Mouse (Mus musculus) layer of hippocampus, adult 6 months (tissue): ENCODE data around the gene Lrrc4b. TPM values are rescaled to one million over a fixed set of nuclear protein-coding genes. Genes with fewer than 3 reads are reported as not detected.

Experiments
- long read RNA-seq, 2 experiments: library from polyadenylated mRNA; unstranded; transcript quantifications; one replicate each; pipeline ENCODE4 v2.0.0; 2019 to 2020
- microRNA-seq: library from miRNA; unstranded; fragments of <30 nt; microRNA quantifications from one replicate; pipeline ENCODE4 v1.2.0, GENCODE M21; 2020
- polyA plus RNA-seq: library from polyadenylated mRNA; unstranded; fragments of <200 nt; fragmentation: Nextera tagmentation; gene quantifications from 2 replicates; pipeline ENCODE4 v1.2.3, GENCODE M21; 2021

The Lrrc4b gene
- 8.4 and 10.6 TPM in 2 replicates for polyA plus RNA-seq
- long read RNA-seq, experiment 1, partial matches to known transcripts = 0 of 21 reads
- long read RNA-seq, experiment 1, other reads (novel, unspliced or antisense) = 21 of 21 reads
- long read RNA-seq, experiment 2, partial matches to known transcripts = 0 of 15 reads
- long read RNA-seq, experiment 2, other reads (novel, unspliced or antisense) = 15 of 15 reads

DNA sequence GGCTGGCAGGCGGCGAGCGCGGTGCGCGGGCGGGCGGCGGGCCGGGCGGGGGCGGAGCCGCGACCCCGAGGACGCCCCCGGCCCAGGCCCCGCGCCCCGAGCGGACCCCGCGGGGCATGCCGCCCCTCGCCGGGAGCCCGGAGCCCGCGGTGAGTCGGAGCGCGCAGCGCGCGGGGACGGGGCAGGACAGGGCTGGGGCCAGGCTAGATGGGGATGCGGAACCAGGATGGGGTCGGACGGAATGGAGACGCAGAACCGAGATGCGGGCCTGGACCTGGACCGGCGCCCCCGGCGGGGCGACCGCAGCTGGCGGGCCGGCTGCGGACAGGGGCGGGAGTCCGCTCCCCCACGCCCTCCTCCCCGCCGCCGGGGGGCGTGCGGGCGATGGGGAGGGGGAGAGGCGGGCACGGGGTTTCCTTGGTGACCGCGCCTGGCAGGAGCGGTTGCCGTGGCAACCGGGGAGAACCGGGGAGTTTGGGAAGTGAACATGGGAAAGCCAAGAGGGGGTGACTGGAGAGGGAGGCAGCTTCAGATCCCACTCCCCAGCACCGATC is at the start of gene Lrrc4b:
Gene Lrrc4b, plus strand, starts transcription at position 51 of the 554 bp plus-strand sequence.

DNA sequence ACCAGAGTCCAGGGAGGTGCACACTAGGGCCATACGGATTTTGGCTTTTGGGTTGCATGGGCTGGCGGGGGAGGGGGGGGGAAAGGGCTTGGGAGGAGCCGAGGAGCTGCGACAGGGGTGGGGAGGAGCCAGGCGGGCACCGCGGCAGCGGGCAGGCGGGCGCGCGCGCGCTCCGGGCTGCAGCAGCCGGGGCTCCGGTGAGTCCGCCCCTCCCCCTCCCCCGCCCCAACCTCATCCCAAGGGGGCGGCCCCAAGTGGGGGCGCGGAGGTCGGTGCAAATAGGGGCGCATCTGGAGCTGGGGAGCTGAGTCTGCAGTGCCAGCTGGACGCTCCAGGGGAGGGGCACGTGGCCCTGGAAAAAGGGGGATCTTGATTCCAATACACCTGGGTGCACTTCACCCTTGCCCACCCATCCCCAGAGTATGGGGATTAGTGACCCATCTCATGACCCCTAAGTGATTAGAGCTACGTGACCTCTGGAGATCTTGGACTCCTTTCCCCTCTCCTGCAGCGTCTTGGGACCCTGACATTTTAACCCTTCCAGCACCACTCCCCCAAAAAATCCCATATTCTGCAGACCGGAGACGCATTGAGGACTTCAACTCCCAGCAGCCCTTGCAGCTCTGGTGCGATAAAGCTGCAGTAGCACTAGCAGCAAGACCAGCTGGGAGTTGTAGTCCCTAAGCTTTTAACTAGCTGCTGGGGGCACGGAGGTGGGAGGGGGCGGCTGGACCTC is 44.7 kb upstream of the Lrrc4b start, which contains the start of gene Syt3:
Gene Syt3, plus strand, starts transcription at position 123 of the 736 bp plus-strand sequence.

DNA sequence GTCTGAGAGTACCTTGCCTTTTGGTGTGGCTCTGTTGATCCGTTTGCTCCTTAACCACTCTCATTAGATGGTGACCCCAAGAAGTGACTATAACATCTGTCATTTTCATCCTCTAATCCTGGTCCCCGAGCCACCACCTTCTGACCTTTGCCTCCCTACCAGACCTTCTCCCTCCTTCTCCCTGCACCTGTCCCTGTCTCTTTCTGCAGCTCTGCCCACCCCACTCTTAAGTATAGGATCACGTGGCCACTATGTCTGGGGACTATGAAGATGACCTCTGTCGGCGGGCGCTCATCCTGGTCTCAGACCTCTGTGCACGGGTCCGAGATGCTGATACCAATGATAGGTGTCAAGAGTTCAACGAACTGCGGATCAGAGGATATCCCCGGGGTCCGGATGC is 43.1 kb upstream of the Lrrc4b start, which contains the start of gene 1700008O03Rik:
Gene 1700008O03Rik, minus strand, starts transcription at position 101 of the 400 bp plus-strand sequence.

DNA sequence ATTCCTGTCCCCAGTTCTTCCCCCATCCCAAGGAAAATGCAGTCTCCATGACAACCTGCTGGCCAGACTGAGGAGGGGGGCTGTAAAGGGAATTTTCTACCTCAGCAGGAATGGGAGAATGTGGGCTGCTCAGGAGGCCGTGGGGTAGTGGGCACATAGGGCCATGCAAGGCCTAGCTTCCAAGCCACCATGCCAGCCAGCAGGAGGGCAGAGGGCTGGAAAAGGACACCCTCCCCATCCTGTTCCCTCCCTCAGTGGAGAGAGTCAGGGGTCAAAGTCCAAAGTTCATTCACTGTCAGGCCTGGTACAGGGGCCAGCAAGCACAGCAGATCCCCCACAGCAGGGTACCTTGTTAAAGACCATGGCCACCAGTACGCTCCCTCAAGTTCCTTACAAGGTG is 36.3 kb downstream of the Lrrc4b start, which contains the start of gene Aspdh:
Gene Aspdh, plus strand, starts transcription at position 281 of the 400 bp plus-strand sequence.

DNA sequence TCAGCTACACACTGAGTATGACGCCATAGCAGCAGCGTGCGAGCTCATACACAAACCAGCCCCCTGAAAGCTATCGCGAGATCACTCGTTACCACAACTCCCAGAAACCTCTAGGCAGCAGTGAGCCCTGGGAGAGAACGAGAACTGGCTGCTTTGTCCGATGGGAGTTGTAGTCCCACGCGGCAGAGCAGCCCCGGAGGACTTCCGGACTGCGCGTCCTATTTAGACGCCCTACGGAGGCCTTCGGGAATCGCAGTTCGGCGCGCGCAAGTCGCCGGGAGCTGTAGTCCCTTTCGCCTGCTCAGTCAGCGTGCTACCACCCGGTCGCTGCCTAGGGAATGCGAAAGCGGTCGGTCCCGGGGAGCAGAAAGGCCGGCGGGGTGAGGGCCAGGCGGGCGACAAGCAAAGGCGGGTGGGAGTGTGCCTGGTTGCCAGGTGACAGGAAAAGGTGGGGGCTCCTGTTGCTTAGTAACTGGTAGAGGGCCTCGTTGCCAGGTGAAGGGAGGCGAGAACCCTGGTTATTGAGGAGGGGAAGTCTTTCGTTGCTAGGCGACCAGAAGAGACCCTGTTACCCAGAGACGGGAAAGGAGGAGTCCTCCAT is 39.1 kb downstream of the Lrrc4b start, which contains the start of gene Josd2:
Gene Josd2, plus strand, starts transcription at position 170 of the 601 bp plus-strand sequence.

DNA sequence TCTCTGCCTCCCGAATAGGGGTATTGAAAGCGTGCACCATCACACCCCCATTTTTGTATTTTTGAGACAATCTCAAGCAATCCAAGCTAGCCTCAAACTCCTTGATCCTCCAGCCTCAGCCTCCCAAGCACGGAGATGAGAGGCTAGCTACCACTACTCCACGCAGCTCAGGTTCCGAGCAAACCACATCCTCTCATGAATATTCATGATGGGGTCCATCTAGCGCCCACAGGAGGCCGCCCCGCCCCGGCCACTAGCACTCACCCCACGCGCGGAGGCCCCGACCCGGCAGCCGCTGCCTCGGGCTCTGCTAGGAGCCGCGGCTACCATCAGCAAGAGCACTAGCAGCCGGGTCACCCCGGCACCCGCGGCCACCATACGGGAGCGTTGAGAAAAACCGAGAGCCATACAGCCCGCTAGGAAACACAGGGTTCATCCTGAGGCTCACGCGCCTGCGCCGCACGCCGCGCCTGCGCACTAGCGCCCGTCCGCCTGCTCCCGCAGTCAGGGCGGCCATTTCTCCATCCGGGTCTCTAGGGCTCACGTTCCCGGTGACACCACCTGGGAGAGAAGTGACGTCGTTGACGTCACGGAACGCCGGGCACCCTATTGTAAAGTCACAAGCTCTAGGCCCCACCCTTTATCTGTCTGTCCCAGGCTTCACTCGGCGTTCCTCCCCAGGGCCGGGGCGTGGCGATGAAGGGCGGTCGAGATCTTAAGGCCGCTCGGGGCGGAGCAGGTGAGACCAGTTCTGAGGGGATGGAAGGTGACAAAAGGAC is 67.4 kb downstream of the Lrrc4b start, which contains the start of the genes Emc10 and Fam71e1:
Gene Emc10, minus strand, starts transcription at position 538 of the 779 bp plus-strand sequence.
Gene Fam71e1, plus strand, starts transcription at position 590 of the 779 bp plus-strand sequence.

Small RNAs within 50 kb of the gene (microRNA-seq; reads per million reads assigned to microRNA genes)
- 26.8 reads per million, percentile 45 among the genes with 10 or more reads in this experiment for gene Mir7052

Other genes starting within 250 kb of the Lrrc4b start
- 0.23 TPM in 1 of 2 replicates, not detected in the other for gene Klk1b24, start 240.8 kb upstream of the Lrrc4b start, polyA plus RNA-seq
- not detected in 2 replicates for gene Klk1b3, start 230.8 kb upstream of the Lrrc4b start, polyA plus RNA-seq
- not detected in 2 replicates for gene Klk1b4, start 221.6 kb upstream of the Lrrc4b start, polyA plus RNA-seq
- not detected in 2 replicates for gene Klk1b5, start 213.1 kb upstream of the Lrrc4b start, polyA plus RNA-seq
- gene Klk1, start 203.7 kb upstream of the Lrrc4b start, polyA plus RNA-seq = not detected in 2 replicates
- not detected in 2 replicates for gene Gm36864, start 192.8 kb upstream of the Lrrc4b start, polyA plus RNA-seq
- 1.8 and 2.1 TPM in 2 replicates for gene 1700028J19Rik, start 182.3 kb upstream of the Lrrc4b start, polyA plus RNA-seq
- 110 and 113 TPM in 2 replicates for gene 2410002F23Rik, start 182.3 kb upstream of the Lrrc4b start, polyA plus RNA-seq
- not detected in 2 replicates for gene Acp4, start 171.6 kb upstream of the Lrrc4b start, polyA plus RNA-seq
- not detected in 2 replicates for gene Gm15517, start 167.6 kb upstream of the Lrrc4b start, polyA plus RNA-seq
- 3.0 and 3.8 TPM in 2 replicates for gene Clec11a, start 122.1 kb upstream of the Lrrc4b start, polyA plus RNA-seq
- 89.2 and 112 TPM in 2 replicates for gene Shank1, start 118.8 kb upstream of the Lrrc4b start, polyA plus RNA-seq
- gene Syt3, start 44.9 kb upstream of the Lrrc4b start, polyA plus RNA-seq = 46.6 and 59.0 TPM in 2 replicates
- gene 1700008O03Rik, start 43.2 kb upstream of the Lrrc4b start, polyA plus RNA-seq = 1.5 and 2.1 TPM in 2 replicates
- gene Aspdh, start 36.4 kb downstream of the Lrrc4b start, polyA plus RNA-seq = 0.99 and 1.0 TPM in 2 replicates
- gene Josd2, start 39.0 kb downstream of the Lrrc4b start, polyA plus RNA-seq = 88.4 and 99.9 TPM in 2 replicates
- gene Emc10, start 67.5 kb downstream of the Lrrc4b start, polyA plus RNA-seq = 272 and 282 TPM in 2 replicates
- 7.0 and 9.4 TPM in 2 replicates for gene Fam71e1, start 67.6 kb downstream of the Lrrc4b start, polyA plus RNA-seq
- 0.04 TPM in 1 of 2 replicates, not detected in the other for gene Mybpc2, start 95.6 kb downstream of the Lrrc4b start, polyA plus RNA-seq
- not detected in 2 replicates for gene Spib, start 103.1 kb downstream of the Lrrc4b start, polyA plus RNA-seq
- gene Pold1, start 119.8 kb downstream of the Lrrc4b start, polyA plus RNA-seq = 5.1 and 6.8 TPM in 2 replicates
- gene Nr1h2, start 124.9 kb downstream of the Lrrc4b start, polyA plus RNA-seq = 35.5 and 38.6 TPM in 2 replicates
- gene Napsa, start 143.4 kb downstream of the Lrrc4b start, polyA plus RNA-seq = 0.09 and 0.10 TPM in 2 replicates
- gene Kcnc3, start 161.6 kb downstream of the Lrrc4b start, polyA plus RNA-seq = 3.3 and 4.2 TPM in 2 replicates
- 29.7 and 33.9 TPM in 2 replicates for gene Myh14, start 241.8 kb downstream of the Lrrc4b start, polyA plus RNA-seq